Mouse (Mus musculus): ENCODE measurements around the gene Pcdh9. TPM values are rescaled to one million over a fixed set of nuclear protein-coding genes. Genes with fewer than 3 reads are reported as not detected.

Pcdh9 gene
- total RNA-seq, 2 experiments from 2014 or later, result 2.6 to 3.6 TPM

GRCm38 (mm10) chr14:93585432-93586024 is 305.0 kb downstream of the Pcdh9 start:
- intact Hi-C loops (cut with DNase I), result no loop called here

GRCm38 (mm10) chr14:93564361-93564760 is 326.1 kb downstream of the Pcdh9 start:
- no peak for DNase-seq
- intact Hi-C loops (cut with DNase I), result no loop called here

More at GRCm38 (mm10) chr14:93585432-93586024, 305.0 kb downstream of the Pcdh9 start:
- no peak for DNase-seq

DNA sequence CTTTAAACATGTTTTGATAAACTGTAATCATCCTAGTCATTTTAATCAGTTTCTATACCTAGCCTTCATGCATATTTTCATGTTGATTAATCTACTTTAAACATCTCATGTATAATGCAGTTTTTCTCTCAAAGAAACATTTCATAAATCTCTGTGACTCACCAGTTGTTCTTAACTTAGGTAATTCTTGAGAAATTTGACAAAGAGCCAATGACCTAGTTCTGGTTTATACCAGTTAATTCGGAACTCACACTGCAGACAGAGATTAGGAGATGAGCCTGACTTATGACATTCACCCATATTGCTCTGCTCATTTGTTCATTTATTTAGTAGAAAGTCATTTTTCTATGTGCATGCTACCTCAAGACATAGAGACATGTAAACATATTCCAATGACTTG is 328.9 kb downstream of the Pcdh9 start:
- intact Hi-C loops (cut with DNase I), result no loop called here

GRCm38 (mm10) chr14:93553771-93554170 is 336.7 kb downstream of the Pcdh9 start:
- intact Hi-C loops (cut with DNase I), result no loop called here
- no peak for DNase-seq

More for the DNA sequence above, 328.9 kb downstream of the Pcdh9 start:
- no peak for DNase-seq

DNA sequence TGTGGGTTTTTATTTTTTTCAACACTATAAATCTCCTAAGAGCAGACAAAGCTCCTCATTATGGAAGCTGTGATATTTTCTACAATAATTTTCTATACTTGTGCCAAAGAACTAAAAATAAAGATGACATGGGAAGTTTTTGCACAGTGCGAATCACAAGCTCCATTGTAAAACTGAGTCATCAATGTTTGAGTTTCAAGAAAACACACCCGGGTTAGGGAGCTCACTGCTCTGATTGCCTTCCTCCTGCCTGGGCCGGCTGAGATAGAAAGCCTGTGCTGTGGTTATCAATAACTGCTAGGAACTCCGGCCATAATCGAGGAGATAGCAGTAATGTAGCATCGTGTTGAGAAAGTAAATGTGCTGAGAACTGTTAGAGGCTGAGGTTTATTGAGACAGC is 344.9 kb downstream of the Pcdh9 start:
- no peak for DNase-seq
- intact Hi-C loops (cut with DNase I), result no loop called here

- intact Hi-C loops (cut with DNase I), result no loop called here
- DNase-seq, result peak; percentile 14 to 25
Measured at GRCm38 (mm10) chr14:93543970-93544627, 346.4 kb downstream of the Pcdh9 start.

- intact Hi-C loops (cut with DNase I), result no loop called here
Measured at GRCm38 (mm10) chr14:93543561-93543960, 346.9 kb downstream of the Pcdh9 start.

DNA sequence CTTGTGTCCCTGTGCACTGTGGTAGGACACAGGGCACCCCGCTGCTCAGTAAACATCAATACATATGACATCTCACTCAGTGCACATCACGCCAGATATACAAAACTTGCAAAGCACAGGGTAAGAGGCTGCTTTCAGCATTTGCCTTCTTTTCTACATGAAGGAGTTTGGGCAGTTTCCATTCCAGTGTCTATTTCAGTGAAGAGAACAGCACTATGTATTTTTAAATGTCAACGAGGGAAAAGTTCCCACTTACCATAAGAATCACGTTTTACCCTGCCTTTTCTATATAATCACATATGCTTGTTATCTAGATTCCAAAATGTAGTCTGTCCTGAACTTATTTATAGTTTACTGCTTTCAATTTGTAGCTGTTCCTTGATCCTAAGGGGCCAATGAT is 355.6 kb downstream of the Pcdh9 start:
- DNase-seq, result no peak
- intact Hi-C loops (cut with DNase I), result no loop called here

More at GRCm38 (mm10) chr14:93543561-93543960, 346.9 kb downstream of the Pcdh9 start:
- DNase-seq, result peak; percentile 35 to 36

DNA sequence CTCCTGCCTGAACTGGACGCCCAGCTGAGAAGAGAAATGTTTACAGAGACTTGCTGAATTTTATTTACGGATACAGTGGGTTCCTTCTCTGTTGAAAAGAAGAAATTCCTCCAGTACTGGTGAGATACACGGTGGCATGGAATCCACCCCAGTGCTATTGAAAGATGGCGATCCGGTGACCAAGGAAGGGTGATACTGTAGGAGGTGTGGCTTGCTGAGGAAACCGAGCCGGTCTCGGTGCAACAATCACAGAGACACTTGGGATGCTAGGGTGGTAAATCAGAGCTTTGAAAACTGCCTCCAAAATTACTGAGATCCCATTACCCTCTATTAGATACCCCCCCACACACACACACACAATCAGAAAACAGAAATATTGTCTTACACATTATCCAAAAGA is 367.0 kb downstream of the Pcdh9 start:
- DNase-seq, result no peak

GRCm38 (mm10) chr14:93520166-93520565 is 370.3 kb downstream of the Pcdh9 start:
- no peak for DNase-seq
- intact Hi-C loops (cut with DNase I), result no loop called here

More for the DNA sequence above, 367.0 kb downstream of the Pcdh9 start:
- intact Hi-C loops (cut with DNase I), result no loop called here

DNA sequence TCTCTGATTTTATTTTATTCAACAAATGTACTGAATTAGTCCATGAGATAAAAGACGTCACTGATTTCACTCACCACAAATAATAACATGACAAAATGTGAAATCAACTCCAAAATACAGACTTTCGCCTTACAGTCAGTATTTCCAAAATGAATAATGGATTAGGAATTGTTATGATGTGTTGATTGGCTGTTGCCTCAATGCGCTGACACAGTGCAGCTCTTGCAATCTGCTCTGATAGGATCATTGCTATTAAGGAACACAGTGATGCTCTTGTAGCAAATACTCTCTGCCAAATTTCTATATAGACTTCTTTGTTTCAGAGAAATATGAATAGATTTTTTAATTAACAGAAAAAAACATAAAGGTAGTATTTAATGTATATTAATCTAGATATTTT is 373.8 kb downstream of the Pcdh9 start:
- intact Hi-C loops (cut with DNase I), result no loop called here
- no peak for DNase-seq

GRCm38 (mm10) chr14:93506107-93506506 is 384.4 kb downstream of the Pcdh9 start:
- DNase-seq, result no peak
- intact Hi-C loops (cut with DNase I), result no loop called here

DNA sequence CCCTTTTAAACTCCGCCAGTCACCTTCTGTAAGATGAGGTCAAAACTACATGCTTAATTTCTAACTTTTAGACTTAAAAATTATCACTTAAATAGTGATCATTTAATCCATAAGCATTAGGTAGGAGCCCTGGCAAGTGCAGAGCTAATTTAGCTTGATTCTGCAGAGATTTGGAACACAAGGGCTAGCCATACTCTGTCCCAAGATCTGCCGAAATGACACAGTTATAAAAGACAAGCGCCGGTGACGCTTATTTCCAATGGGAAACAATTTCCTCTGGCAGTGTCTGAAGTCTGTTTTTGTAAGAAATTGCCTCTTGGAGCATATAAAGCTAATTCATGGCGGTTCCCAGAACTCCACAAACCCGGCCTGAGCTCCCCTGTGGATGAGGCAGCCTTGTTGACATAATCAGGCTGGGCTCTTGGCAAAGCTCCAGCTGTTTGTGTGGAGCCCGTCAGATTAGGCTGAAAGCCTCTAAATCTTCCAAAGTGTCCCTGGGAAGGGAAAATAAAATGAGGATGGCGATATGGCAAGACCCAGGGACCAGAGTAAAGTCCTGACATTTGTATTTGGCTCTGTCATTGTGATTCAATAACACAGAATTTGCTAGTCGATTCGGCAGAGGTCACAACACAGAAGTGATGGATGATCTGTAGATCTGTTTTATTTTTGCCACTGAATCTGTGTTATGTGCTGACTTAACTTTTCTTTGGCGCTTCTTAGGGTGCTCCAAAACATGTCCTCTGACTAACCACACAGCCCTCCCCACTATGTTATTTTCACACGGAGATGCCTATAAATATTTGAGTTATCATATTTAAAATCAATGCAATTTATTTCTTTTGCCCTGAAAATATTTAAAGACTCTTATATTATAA is 391.4 kb downstream of the Pcdh9 start:
- intact Hi-C loops (cut with DNase I), result no loop called here
- peak; percentile 79 to 81 for DNase-seq

DNA sequence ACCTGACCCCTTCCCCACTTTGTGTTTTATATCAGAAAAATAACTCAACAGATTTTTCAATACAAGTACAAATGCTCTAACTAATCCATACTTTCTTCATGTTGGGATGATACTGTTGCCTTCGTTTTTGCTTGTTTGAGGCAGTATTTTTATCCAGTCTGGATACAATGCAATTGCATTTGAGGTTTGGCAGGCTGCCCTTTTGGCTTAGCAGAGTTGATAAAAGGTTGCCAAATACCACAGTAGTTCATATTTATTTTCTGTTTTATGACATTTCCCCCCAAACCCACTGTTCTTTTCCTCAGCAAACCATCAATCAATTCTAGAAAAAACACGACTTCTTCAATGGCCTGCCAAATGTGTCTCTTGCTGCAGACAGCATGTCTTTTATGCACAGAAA is 415.5 kb downstream of the Pcdh9 start:
- intact Hi-C loops (cut with DNase I), result no loop called here

DNA sequence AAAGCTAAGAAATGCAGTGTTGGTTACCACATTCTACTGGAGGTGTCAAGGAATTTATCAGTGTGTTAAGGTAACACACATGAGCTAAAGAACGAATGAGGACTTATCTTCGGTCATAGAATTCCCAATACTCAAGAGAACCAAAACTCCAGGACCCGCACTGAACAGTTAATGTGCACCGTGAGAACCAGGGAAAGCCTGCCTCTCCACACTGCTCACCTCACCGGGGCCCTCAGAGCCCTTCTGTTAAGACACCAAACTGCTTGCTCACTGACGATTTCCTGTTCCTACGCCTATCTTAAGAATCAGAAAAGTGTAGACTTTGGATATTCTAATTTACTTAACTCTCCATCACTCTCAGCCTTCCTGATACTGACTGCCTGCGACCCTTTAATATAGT is 418.0 kb downstream of the Pcdh9 start:
- intact Hi-C loops (cut with DNase I), result no loop called here

More for the DNA sequence above, 415.5 kb downstream of the Pcdh9 start:
- DNase-seq, result peak; percentile 48 to 50

DNA sequence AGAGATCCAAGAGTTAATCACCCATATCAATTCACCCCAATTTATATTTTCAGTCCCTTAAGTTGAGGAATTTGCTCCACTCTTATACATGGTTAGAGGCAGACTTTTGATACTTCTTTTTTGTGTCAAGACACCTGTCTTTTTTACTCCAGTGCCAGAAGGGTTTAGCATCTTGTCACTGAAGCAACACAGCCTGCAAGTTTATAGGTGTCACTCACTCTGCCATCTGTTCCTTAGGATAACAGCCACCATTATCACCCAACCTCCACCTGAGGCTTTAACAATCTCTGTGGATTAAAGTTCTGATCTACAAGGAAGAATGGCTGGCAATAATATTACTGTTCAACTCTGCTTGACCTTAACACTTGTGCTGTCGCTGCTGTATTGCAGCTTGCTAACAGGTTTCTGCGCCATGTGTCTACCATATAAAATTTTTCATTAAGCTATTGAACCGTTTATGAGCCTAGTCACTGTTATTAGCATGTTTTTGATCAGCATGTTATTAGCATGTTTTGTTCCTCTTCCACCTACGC is 427.1 kb downstream of the Pcdh9 start:
- no peak for DNase-seq
- intact Hi-C loops (cut with DNase I), result no loop called here

More for the DNA sequence above, 418.0 kb downstream of the Pcdh9 start:
- no peak for DNase-seq

DNA sequence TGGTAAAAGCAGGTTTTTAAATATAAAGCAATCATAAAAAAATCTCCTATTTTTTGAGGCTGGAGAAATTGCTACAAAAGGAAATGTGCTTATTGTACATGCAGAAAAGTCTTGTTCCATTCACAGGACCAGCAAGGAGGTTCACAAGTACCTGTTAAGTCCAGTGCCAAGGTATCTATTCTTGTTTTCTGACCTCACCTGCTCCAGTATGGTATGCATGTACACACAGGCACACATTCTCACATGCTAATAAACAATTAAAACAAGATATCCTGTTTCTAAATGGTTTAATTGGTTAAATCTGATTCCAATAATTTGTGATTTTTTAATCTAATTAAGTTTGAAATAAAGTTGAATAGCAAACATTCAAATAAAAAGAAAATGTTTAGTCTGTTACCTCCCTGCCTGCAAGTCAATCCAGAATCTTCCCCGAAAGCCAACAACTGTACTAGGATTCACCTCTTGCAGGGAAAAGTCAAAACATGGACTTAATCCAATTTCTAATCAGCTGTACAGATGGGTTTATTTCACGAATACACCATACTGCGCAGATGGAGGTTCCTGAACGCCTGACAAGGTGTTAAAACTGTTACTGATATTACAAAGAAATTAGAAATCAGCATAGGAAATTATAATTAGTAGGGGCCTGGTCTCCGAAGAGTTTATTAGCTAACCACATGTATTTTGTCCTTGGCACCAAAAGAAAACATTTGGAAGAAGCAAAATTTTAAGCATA is 439.4 kb downstream of the Pcdh9 start:
- intact Hi-C loops (cut with DNase I), result no loop called here
- DNase-seq, result no peak

DNA sequence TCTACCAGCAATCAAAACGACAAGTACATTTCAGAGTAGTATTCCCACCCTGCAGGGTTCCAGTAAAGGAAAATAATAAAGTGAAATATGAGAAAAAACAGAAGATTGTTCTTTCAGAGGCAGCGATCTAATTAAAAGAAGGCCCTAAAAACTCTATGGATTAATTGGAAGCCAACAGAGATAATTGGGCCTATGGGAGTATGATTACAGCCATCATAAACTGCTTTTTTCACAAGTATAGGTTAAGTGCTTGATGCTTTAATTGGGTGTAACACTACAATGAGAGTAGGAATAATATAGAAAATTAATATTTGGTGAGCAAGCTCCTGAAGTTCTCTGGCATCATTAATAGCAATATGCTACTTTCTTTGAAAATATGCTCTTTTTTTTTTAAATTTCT is 448.6 kb downstream of the Pcdh9 start:
- intact Hi-C loops (cut with DNase I), result no loop called here

GRCm38 (mm10) chr14:93437226-93437625 is 453.3 kb downstream of the Pcdh9 start:
- no peak for DNase-seq
- intact Hi-C loops (cut with DNase I), result no loop called here

More for the DNA sequence above, 448.6 kb downstream of the Pcdh9 start:
- no peak for DNase-seq

- no peak for DNase-seq
- intact Hi-C loops (cut with DNase I), result no loop called here
Measured at GRCm38 (mm10) chr14:93416752-93417151, 473.7 kb downstream of the Pcdh9 start.
